Mouse (Mus musculus) thymus, adult 2 months (tissue): ENCODE data around the gene Elfn1. TPM values are rescaled to one million over a fixed set of nuclear protein-coding genes. Genes with fewer than 3 reads are reported as not detected.

ENCODE experiments used
- DNase-seq: peaks from one replicate; pipeline ENCODE4 v3.0.0; 2021
- H3K27ac ChIP-seq: fragments of 200-500 bp; 2 replicates; pipeline ENCODE4 v1.5.1; 2012; ENCODE audit warnings: low read length, control low read depth; ENCODE audit not compliant: control insufficient read depth, insufficient read depth
- H3K27me3 ChIP-seq: fragments of 200-500 bp; 2 replicates; pipeline ENCODE4 v1.6.1; 2012; ENCODE audit warnings: mild to moderate bottlenecking, low read length, moderate library complexity, mixed read lengths; ENCODE audit not compliant: control insufficient read depth, insufficient read depth
- H3K36me3 ChIP-seq: fragments of 200-500 bp; 2 replicates; pipeline ENCODE4 v1.6.1; 2012; ENCODE audit warnings: mild to moderate bottlenecking, low read length, moderate library complexity; ENCODE audit not compliant: control insufficient read depth, insufficient read depth
- H3K4me1 ChIP-seq: fragments of 200-500 bp; replicated peaks from 2 replicates; pipeline ENCODE4 v1.6.1; 2012; ENCODE audit warnings: low read length; ENCODE audit not compliant: control insufficient read depth, insufficient read depth
- H3K4me3 ChIP-seq: fragments of 200-500 bp; 2 replicates; pipeline ENCODE4 v1.5.1; 2012; ENCODE audit warnings: mild to moderate bottlenecking, low read length, control low read depth, moderate library complexity; ENCODE audit not compliant: control insufficient read depth, insufficient read depth
- CTCF ChIP-seq: fragments of 200-500 bp; IDR thresholded peaks from 2 replicates; pipeline ENCODE4 v1.5.1; 2012; ENCODE audit warnings: mild to moderate bottlenecking, control low read depth, low read length, moderate library complexity, borderline replicate concordance; ENCODE audit not compliant: control insufficient read depth, poor library complexity, insufficient read depth; ENCODE audit errors: extremely low read depth
- POLR2A ChIP-seq: fragments of 200-500 bp; IDR thresholded peaks from 2 replicates; pipeline ENCODE4 v1.6.1; 2012; ENCODE audit warnings: mild to moderate bottlenecking, low read length, control low read depth, moderate library complexity; ENCODE audit not compliant: control insufficient read depth, poor library complexity, insufficient read depth; ENCODE audit errors: extremely low read depth
- WGBS: fragments of 180-500 bp; shearing (Covaris S2); methylation state at CpG from one replicate; pipeline ENCODE4 v1.1.7; 2018; 5-methylcytosine and 5-hydroxymethylcytosine counted together
- polyA plus RNA-seq: library from polyadenylated mRNA; depleted of rRNA; stranded (reverse); fragments of >200 nt; gene quantifications from 2 replicates; pipeline ENCODE4 v1.2.3, GENCODE M21; 2012

The Elfn1 gene
- polyA plus RNA-seq, 1 experiment, result 0.77 TPM

- H3K4me3 ChIP-seq, result no peak overlapping the region
- WGBS, result 86% methylated on average over 5 of the region's 5 CpGs
- no peaks in the 10 kb centered on the region for H3K27me3 ChIP-seq
- no peaks in the 10 kb centered on the region for H3K36me3 ChIP-seq
- H3K4me1 ChIP-seq, result no peaks in the 10 kb centered on the region
- TF ChIP-seq POLR2A, result no peak
- no peak for TF ChIP-seq CTCF
- H3K27ac ChIP-seq, result no peak overlapping the region
- no peak for DNase-seq
Observed at GRCm38 (mm10) chr5:139879694-139880093, 28.0 kb upstream of the Elfn1 start.

GRCm38 (mm10) chr5:139881161-139881560 is 26.6 kb upstream of the Elfn1 start:
- Histone ChIP-seq H3K27me3 (no peaks in the 10 kb centered on the region), H3K27ac (no peak overlapping the region), H3K36me3 (no peaks in the 10 kb centered on the region), H3K4me1 (no peaks in the 10 kb centered on the region), H3K4me3 (no peak overlapping the region)
- 95% methylated on average over 9 of the region's 9 CpGs for WGBS
- TF ChIP-seq POLR2A (no peak), CTCF (no peak)
- DNase-seq, result no peak

- Histone ChIP-seq H3K36me3 (no peaks in the 10 kb centered on the region), H3K27me3 (no peaks in the 10 kb centered on the region; the same call in 1 of the 2 replicates), H3K4me1 (no peaks in the 10 kb centered on the region), H3K27ac (no peak overlapping the region), H3K4me3 (no peak overlapping the region)
- WGBS, result 58% methylated on average over 3 of the region's 3 CpGs
- no peak for DNase-seq
- TF ChIP-seq POLR2A (no peak), CTCF (no peak)
Observed at GRCm38 (mm10) chr5:139888624-139889023, 19.1 kb upstream of the Elfn1 start.

GRCm38 (mm10) chr5:139889370-139889769 is 18.4 kb upstream of the Elfn1 start:
- Histone ChIP-seq H3K36me3 (no peaks in the 10 kb centered on the region), H3K4me1 (no peaks in the 10 kb centered on the region), H3K27ac (no peak overlapping the region), H3K4me3 (no peak overlapping the region), H3K27me3 (no peaks in the 10 kb centered on the region; the same call in 1 of the 2 replicates)
- TF ChIP-seq POLR2A (no peak), CTCF (no peak)
- 75% methylated on average over 10 of the region's 10 CpGs for WGBS
- no peak for DNase-seq

GRCm38 (mm10) chr5:139892326-139892994 is 15.3 kb upstream of the Elfn1 start:
- Histone ChIP-seq H3K36me3 (no peaks in the 10 kb centered on the region), H3K27me3 (no peaks in the 10 kb centered on the region; the same call in 1 of the 2 replicates), H3K4me1 (0 out of 2 replicates have a peak, but pooled peaks cover 2% of the 10 kb centered on the region), H3K4me3 (no peak overlapping the region), H3K27ac (no peak overlapping the region)
- 69% methylated on average over 5 of the region's 5 CpGs for WGBS
- DNase-seq, result no peak
- TF ChIP-seq POLR2A (no peak), CTCF (no peak)

- Histone ChIP-seq H3K27me3 (no peaks in the 10 kb centered on the region; the same call in 1 of the 2 replicates), H3K4me1 (0 out of 2 replicates have a peak, but pooled peaks cover 2% of the 10 kb centered on the region), H3K27ac (no peak overlapping the region), H3K36me3 (no peaks in the 10 kb centered on the region), H3K4me3 (no peak overlapping the region)
- WGBS, result 86% methylated on average over 7 of the region's 7 CpGs
- DNase-seq, result no peak
- TF ChIP-seq POLR2A, result no peak
- no peak for TF ChIP-seq CTCF
Observed at GRCm38 (mm10) chr5:139892995-139893345, 14.8 kb upstream of the Elfn1 start.
